Mouse (Mus musculus): ENCODE measurements around the gene Dop1b. TPM values are rescaled to one million over a fixed set of nuclear protein-coding genes. Genes with fewer than 3 reads are reported as not detected.

Dop1b gene
- total RNA-seq, 2 experiments from 2014 or later = 25.7 to 28.5 TPM

Other genes starting within 250 kb of the Dop1b start
- gene Setd4, start 107.8 kb upstream of the Dop1b start, total RNA-seq (2021) = 1 to 10 TPM in 1 of 2 experiments, under 1 TPM in 1; 0.62 to 1.5 TPM
- gene Cbr1, start 106.1 kb upstream of the Dop1b start, total RNA-seq (2021) = 10 to 100 TPM; 19.0 to 22.3 TPM
- gene Gm5678, start 83.8 kb upstream of the Dop1b start, total RNA-seq (2021) = 1 to 10 TPM in 1 of 2 experiments, under 1 TPM in 1; 0.91 to 1.2 TPM
- 1 to 10 TPM; 3.0 to 3.6 TPM for gene Cbr3, start 28.7 kb upstream of the Dop1b start, total RNA-seq (2021)
- gene Morc3, start 120.2 kb downstream of the Dop1b start, total RNA-seq (2021) = 10 to 100 TPM; 10.5 to 16.8 TPM
- 1 to 10 TPM; 1.4 to 2.3 TPM for gene Chaf1b, start 172.0 kb downstream of the Dop1b start, total RNA-seq (2021)

All from gastrocnemius, postnatal 14 days (tissue).